Mouse (Mus musculus) c-Kit-positive CD71-negative TER-119-negative erythroid progenitor cells, embryonic 14.5 days (primary cell): ENCODE measurements around the gene Mrpl45.
A peak's percentile ranks its signal among the peaks of the same experiment; 100 is the strongest.
"Not testable (repeated sequence)": the region's sequence is repeated elsewhere in the genome, so short reads cannot be mapped to it uniquely, and the experiment has no call there.

Experiments used
- DNase-seq: peaks from one replicate; pipeline ENCODE4 v3.0.0-alpha.2; 2013; ENCODE audit warnings: low read depth

Gene Mrpl45

DNA sequence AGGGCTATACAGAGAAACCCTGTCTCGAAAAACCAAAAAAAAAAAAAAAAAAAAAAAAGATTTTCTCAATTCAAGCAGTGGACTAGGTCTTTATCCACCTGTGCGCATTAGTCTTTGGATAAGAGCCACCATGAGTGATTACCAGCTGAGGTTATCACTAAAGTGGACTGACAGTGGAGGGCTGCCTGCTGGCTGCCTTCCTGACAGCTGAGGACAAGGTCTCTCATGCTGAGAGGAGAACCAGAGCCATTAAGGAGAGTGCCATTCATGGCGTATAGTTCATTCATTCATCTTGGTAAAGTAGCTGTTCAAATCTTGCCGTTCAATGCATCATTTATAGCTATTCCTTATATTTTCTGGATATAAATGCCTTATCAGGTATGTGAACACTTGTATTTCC lies 19.0 kb upstream of the Mrpl45 start:
- DNase-seq: no peak

DNA sequence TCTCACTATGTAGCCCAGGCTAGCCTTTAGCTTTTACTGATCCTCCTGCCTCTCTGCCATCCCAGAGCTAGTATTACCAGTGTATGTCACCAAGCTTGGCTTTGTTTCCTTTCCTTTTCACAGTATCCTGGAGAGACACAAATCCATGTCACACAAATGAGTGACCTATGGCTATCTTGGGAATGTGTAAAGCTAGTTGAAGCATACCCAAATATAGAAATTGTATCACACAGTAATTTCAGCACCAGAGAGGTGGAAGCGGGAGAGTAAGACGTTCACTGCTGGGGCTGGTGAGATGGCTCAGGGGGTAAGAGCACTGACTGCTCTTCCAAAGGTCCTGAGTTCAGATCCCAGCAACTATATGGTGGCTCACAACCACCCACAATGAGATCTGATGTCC lies 15.6 kb upstream of the Mrpl45 start:
- no peak for DNase-seq

DNA sequence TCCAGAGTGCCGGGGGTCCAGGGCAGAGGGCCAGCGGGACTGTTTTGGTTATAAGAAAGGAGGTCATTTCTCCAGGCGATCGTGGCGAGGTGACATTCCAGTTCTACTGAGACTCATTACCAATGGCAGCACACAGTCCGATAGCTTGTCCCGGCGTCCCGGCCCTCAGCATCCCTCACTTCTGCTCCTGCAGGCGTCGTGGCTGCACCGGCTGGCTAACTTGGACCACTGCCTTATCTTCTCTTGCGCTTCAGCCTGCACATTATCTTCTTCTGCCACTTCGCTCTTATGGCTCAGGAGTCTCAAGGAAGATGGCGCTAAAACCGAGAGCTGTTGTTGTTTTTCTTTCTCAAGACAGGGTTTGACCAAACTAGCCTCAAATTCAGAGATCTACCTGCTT lies 14.1 kb upstream of the Mrpl45 start:
- DNase-seq: no peak

DNA sequence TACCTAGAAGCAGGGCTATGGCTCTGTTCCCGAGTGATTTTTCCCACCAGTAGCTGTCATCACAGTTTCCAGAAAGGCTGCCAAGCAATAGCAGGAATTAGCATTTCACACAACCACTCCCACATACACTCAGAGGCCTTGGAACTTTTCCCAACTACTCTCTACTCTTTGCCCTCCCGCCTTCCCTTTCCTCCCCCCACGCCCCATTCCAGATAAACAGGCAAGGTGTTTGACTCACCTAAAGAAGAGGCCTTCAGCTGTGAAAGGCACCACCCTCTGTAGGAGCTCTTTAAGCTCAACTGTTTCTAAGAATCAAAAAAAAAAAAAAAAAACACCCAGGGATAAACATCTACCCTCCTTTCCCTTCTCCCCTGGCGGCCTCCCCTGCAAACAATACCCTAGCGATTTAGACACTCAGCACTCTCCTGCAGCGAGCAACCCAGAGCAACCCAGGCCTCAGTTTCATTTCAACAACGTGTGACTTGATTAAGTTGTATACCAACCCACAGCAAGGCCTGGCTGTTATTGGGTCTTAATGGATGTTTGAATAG lies 13.2 kb upstream of the Mrpl45 start:
- DNase-seq: no peak

DNA sequence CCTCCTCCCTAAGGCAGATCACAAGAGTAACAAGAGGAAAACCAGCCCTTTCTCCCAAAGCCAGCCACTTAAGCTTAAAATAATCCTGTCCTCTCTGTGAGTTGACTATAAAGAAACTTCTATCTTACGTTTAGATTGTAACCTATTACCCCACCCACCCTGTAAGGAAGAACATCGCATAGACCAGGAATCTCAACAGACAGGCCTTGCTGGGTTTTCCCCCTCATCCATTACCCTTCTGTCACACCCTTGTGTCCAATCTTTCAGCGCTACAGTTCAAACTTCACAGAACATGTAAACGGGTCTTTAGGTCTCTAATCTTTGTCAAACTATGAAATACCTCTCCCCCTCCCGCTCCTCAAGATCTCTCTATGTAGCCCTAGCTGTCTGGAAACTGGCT lies 10.9 kb upstream of the Mrpl45 start:
- no peak for DNase-seq

DNA sequence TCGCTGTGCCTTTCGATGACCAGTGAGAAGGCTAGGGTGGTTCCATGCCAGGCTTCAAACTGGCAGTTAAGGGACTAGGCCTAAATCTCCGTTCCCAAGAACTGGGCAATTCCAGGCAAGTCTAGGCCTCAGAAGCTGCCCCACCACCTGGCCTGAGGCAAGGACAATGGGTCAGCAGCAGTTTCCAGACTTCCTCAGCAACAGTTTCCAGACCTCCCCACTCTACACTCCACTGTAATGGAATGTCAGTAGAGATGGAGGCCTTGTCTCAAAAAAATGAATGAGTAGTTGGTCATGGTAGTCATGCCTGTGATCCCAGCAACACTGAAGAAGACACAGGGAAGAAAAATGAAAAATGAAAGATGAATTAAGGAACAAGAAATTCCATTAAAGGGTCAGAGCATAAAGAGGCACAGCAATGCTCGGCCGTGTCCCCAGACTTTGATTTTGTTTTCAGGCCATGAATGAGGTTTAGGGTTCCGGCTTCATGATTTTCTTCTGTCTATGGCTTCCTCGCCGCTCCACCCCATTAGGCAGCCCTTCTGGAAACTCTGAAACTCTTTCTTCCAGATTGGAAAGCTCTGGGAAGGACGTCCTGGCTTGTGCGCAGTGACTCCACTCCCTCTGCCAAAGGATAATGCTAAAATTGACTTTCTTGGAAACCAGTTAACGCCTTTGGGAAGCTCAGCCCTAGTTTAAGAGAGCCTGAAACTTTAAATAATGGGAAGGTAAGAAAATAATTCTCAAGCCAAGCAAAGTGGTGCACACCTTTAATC lies 8.0 kb upstream of the Mrpl45 start:
- DNase-seq: no peak

DNA sequence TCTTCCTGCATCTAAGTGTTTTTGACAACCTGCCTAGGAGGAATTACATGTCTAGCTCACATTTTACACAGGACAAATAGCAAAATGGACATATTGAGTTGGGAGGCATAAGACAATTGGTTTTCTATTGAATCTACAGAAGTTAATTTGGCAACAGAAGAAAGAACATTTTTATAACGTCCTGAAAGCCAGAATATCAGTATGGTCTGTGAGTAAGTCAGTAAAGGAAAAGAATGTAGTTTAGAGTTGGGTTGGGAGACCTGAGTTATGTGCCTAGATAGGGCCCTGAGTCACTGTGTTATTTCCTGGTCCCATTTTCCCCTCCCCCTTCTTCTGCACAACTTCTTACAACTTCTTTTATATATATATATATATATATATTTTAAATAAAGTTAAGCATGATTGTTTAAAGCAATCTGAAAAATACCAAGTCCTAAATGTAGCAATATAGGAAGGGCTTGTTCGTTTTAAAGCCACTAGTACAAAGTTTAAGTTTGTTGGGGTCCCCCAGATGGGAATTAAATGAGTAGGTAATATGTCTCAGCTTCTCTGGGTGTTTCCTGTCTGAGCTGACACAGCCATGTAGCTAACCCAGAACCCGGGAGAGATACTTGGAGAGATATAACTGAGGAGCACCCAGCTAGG lies 6.6 kb upstream of the Mrpl45 start:
- DNase-seq: no peak

DNA sequence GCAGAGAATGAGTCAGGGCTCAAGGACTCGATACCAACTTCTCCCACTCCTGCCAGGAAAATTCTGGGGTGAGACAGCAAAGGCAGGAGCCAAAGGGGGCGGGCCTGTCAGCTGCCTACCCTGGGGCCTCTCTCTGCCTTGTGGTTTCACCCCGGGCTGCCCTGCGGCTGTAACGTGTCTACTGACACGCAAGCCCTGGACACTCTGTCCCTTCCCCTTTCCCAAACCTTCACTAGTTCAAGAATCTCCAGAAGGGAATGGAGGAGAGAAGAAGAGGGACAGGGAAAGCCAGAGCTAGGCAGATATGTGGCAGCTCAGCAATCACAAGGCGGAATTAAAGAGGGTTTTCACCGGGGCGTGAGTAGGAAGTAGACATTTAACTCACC lies 6.1 kb upstream of the Mrpl45 start:
- peak; percentile 37 for DNase-seq

DNA sequence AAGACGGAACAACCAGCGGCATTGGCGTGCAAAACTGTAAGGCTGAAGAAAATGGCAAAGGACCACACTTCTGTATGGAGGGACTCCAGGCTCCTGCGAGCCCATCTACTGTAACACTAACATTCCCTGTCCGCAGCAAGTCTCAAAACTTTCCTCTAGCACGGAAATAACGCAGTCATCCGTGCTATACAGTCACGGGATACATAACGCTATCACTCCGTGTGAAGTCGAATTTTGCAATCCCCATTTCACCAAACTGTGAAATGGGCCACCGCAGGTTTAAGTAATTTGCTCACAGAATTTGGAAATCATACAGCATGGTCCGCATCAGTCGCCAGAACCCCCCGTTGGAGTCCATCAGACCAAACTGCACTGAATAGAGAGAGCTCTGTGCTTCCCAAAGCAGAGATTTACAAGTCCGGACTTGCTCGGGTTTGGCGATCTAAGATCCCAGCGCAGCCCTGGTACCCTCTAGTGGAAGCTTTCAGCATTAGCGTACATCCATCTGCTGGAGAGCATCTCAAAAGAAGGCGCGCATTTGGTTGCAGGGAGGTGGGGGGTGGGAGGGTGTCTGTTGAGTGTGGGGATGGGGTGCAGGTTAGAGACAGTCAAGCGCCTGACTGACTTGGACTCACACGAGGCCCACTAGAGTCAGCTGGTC lies 5.5 kb upstream of the Mrpl45 start:
- DNase-seq: peak; percentile 60

DNA sequence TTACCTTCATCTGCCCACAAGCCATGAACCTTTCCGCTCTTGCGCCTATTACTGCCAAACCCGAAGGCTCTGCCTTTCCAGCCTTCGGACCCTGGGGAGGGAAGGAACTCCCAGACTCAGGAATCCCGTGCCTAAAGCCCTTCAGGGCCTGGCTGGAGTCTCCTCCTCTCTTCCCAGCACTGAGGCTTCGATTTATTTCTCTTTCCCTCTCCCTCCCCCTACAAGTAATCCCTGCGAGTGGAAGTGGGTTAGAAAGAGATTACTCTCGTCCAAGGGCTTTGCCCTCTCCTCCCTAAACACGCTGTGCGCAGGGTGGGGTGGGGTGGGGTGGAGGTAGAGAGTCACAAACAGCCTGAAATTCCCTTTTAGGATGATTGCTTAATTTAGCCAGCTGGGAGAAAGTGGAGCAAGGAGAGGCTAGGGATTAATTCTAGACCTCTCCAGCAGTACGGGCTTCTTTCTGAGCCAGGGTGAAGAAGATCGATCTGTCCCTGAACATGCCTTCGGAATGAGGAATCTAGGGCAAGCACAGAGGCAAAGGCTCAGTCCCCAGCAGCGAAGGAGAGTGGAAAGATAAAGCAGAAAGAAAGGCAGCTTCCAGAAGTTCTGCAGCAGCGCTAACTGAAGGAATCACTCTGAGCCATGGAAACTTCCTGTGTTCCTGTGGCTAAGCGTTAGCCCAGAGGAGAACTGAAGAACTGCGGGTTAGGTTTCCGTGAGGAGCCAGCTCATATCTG lies 4.5 kb upstream of the Mrpl45 start:
- no peak for DNase-seq

DNA sequence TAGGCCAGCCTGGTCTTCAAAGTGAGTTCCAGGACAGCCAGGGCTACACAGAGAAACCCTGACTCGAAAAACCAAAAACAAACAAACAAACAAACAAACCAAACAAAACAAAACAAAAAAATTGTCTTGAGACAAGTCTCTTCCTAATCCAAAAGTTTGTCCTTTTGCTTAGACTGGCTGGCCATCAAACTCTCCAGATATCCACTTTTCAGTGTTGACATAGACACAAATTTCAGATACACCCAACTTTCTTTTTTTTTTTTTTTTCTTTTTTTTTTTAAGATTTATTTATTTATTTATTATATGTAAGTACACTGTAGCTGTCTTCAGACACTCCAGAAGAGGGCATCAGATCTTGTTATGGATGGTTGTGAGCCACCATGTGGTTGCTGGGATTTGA lies 2.6 kb upstream of the Mrpl45 start:
- not testable (repeated sequence) for DNase-seq

DNA sequence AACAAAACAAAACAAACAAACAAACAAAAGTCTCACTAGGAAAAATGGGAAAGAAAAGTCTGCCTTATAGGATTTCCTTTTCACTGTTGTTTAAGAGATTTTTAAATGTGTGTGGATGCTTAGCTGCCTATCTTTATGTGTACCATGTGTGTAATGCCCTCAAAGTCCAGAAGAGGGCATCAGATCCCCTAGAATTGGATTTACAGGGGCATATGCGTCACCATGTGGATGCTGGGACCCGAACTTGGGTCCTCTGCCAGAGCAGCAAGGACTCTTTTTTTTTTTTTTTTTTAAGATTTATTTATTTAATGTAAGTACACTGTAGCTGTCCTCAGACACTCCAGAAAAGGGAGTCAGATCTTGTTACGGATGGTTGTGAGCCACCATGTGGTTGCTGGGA lies 1.4 kb upstream of the Mrpl45 start:
- no peak for DNase-seq

DNA sequence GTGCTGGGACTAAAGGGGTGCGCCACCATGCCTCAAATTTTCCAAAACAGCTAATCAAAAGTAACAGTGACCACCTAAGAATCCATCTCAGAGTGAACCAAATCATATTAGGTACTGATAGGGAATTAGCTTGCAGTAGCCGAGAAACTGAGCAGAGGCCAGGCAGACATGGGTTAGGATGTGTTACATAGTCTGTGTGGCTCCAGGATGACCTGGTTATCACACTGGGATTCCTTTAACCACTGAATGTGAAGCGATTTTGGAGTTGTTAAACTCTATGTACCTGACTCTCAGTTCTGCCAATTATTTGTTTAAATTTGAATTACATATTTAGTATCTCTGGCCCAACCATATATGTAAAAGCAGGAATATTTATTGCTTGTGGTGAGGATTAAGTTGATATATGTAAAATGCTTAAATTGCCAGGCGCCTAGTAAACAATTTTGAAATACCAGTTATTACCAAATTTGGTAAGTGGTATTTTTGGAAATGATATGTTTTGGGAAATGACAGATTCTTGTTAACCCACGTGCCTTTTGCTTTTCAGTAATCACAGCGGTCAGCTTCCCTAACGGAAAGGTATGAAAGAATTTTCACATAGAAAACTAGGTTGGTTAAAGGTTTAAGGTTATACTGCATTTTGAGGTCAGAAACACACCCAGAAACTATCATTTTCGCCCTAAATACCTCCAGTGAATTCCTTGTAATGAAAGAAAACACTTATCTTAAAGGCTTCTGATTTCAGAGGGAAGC lies 589 bp upstream of the Mrpl45 start:
- no peak for DNase-seq

DNA sequence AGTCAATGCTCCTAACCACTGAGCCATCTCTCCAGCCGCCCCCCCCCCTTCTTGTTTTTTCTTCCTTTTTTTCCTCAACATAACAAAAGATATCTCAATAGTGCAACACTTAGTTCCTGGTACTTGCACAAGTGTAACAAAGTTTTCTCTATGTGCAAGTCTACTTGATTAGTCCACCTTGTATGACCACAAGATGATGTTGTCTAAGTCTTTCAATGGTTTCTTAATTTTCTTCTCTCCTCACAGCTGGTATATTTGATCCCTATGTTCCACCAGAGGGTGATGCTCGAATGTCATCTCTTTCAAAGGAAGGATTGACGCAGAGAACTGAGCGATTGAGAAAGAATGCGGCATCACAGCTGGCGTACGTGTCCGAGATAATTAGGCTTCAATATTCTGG lies 5.7 kb downstream of the Mrpl45 start:
- DNase-seq: no peak

DNA sequence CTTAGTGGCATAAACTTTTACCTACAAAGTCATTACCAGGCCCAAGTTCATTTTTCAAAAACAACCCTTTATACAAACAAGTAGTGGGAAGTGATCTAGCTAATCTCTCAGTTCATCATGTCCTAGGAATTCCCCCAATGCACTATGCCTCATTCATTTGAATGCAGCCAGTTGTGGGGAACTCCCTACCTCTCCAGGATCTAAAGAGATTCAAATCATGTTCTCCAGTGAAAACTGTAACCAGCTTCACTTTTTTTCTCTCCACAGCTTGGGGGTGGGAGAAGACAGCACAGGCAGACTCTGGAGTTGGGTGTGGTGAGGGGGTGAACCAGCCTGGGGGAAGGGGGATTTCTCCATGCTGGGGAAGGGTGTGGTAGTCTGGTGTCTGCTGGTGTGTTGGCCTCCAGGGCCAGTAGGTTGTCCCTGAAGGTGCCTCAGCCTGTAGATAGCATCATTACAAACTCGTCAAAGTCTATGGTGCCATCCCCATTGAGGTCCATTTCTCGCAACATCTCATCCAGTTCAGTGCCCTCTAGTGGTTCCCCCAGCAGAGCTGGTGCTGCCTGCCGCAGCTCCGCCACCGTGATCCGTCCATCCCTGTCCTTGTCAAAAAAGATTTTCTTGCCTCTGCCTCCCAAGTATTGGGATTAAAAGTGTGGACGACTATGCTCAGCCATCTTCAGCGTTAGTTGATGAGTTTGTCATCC lies 6.5 kb downstream of the Mrpl45 start:
- not testable (repeated sequence) for DNase-seq

DNA sequence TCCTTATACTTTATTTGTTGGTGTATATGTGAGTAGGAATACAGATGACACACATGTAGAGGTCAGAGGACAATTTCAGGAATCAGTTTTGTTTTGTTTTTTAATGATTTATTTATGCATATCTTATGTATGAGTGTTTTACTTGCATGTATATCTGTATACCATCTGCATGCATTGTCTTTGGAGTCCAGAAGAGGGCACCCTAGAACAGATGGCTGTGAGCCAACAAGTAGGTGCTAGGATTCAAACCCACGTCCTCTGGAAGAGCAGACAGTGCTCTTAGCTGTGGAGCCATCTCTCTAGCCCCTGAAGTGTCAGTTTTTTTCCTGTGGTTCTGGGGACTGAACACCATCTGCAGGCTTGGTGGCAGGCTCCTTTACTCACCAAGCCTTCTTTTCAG lies 9.7 kb downstream of the Mrpl45 start:
- no peak for DNase-seq

DNA sequence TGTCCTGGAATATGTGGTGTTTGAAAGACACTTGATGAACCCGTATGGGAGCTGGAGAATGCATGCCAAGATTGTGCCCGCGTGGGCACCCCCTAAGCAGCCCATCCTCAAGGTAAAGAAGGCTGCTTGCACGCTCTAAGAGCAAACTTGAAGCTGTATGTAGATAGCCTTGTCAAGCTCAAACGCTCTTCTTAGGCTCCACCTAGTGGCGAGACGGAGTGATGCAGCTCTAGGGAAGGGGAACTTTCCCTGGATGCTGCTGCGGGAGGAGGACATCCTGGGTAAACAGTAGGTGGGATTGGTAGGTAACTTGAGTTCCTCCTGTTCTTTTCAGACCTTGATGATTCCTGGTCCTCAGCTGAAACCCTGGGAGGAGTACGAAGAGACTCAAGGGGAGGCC lies 12.6 kb downstream of the Mrpl45 start:
- DNase-seq: no peak

DNA sequence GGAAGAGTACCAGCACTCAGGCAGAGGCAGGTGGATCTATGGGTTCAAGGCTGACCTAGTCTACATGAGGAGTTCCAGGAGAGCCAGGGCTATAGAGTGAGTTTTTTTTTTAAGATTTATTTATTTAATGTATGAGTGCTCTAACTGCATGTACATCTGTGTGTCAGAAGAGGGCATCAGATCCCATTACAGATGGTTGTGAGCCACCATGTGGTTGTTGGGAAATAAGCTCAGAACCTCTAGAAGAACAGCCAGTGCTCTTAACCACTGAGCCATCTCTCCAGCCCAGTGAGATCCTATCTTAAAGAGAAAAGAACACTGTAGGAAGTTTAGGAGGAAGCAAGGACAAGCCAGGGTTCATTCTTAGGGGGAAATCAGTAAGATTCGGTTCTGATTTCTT lies 14.8 kb downstream of the Mrpl45 start:
- DNase-seq: no peak

DNA sequence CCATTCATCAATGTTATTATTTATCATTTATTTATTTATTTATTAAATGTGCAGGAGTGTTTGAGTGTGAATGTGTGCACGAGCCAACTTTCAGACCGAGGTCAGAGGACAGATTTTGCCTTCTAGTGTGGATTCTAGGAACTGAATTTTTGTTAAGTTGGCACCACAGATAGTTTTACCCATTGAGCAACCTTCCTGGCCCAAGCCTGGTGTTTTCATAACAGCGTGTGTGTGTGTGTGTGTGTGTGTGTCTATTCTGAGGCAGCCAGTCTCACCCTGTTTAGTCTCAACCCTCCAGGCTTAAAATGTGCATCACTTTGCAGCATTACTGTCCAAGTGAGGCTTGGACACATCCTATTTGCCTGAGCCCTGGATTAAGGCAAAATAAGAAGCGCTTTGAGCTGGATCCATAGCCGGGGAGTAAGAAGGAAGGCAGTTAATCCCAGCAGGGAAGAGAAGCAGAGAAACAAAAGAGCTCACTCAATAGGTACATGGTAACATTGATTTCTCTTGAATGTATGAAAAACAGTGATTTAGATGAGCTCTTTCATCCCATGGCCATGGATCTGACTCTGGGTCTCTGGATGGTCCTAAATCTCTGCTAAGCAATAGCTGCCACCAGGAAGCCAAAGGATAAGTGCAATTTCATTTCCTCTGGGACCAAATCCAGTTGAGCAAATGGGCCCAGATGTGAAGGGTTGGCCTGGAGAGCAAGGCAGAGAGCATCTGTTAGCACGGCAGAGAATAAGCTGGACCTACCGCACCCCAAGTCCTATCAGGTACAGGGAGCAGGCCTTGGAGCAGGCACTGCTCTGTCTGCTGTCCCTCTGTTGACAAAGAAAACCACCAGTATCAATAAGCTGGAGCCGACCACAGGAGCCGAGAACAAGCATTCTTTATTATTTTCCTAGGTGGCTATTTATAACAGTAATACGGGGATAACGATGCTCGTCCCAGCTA lies 16.0 kb downstream of the Mrpl45 start:
- no peak for DNase-seq

DNA sequence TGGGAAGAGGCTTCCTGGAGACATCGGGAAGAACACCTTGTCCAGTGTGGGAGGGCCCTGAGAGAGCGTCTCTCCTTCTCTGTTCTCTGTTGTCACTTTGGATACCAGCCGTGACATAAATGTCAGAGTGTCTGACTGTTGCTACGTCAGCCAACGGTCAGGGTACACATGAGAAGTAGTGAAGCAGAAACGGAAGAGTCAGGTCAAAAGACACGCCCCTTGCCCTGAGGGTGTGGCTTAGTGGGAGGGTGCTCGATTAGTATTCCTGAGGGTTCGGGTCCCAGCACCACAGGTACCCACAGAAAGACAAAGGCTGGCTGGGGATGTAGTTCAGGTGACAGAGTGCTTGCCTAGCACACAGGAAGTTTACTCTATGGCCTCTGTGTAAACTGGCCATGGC lies 17.5 kb downstream of the Mrpl45 start:
- no peak for DNase-seq
